Mouse (Mus musculus) heart, adult 2 months (tissue): ENCODE results near the gene Scn10a. TPM values are rescaled to one million over a fixed set of nuclear protein-coding genes. Genes with fewer than 3 reads are reported as not detected.

Source experiments
- DNase-seq, 2 experiments: peaks; one replicate each; pipeline ENCODE4 v3.0.0; 2021
- H3K27ac ChIP-seq: fragments of 200-600 bp; 2 replicates; pipeline ENCODE4 v1.8.1; 2022
- H3K27me3 ChIP-seq: fragments of 200-500 bp; 2 replicates; pipeline ENCODE4 v1.6.1; 2012; ENCODE audit warnings: mild to moderate bottlenecking, low read length, inconsistent platforms, mixed read lengths; ENCODE audit not compliant: control insufficient read depth, insufficient read depth
- H3K36me3 ChIP-seq: fragments of 200-500 bp; 2 replicates; pipeline ENCODE4 v1.6.1; 2012; ENCODE audit warnings: low read length, inconsistent platforms; ENCODE audit not compliant: control insufficient read depth, insufficient read depth
- H3K4me1 ChIP-seq: fragments of 200-500 bp; 2 replicates; pipeline ENCODE4 v1.6.1; 2011; ENCODE audit warnings: low read length; ENCODE audit not compliant: control insufficient read depth, insufficient read depth
- H3K4me3 ChIP-seq: fragments of 200-600 bp; 2 replicates; pipeline ENCODE4 v1.8.1; 2022
- H3K79me2 ChIP-seq: fragments of 200-500 bp; replicated peaks from 2 replicates; pipeline ENCODE4 v1.6.1; 2012; ENCODE audit warnings: mild to moderate bottlenecking, inconsistent platforms, low read length, moderate library complexity, mixed read lengths; ENCODE audit not compliant: control insufficient read depth, insufficient read depth
- H3K9ac ChIP-seq: fragments of 200-500 bp; 2 replicates; pipeline ENCODE4 v1.6.1; 2012; ENCODE audit warnings: low read depth, mild to moderate bottlenecking, control low read depth, inconsistent platforms, low read length, mixed read lengths
- CTCF ChIP-seq: fragments of 200-600 bp; IDR thresholded peaks from 2 replicates; pipeline ENCODE4 v1.8.1; 2022; ENCODE audit warnings: antibody characterized with exemption, mild to moderate bottlenecking, moderate library complexity
- EP300 ChIP-seq: fragments of 200-500 bp; IDR thresholded peaks from 2 replicates; pipeline ENCODE4 v1.6.1; 2011; ENCODE audit warnings: low read depth, low read length, control low read depth; ENCODE audit not compliant: insufficient read depth
- POLR2A ChIP-seq: fragments of 200-500 bp; IDR thresholded peaks from 2 replicates; pipeline ENCODE4 v1.6.1; 2011; ENCODE audit warnings: mild to moderate bottlenecking, low read depth, low read length, control low read depth; ENCODE audit not compliant: insufficient read depth
- WGBS: fragments of 180-500 bp; shearing (Covaris S2); methylation state at CpG from one replicate; pipeline ENCODE4 v1.1.7; 2018; 5-methylcytosine and 5-hydroxymethylcytosine counted together
- intact Hi-C: fragments of 180-260 bp; cut with DNase I; formaldehyde crosslinking; loops from one replicate; pipeline ENCODE4 v1.15.1; 2025
- polyA plus RNA-seq: library from polyadenylated mRNA; depleted of rRNA; stranded (reverse); fragments of >200 nt; gene quantifications from 2 replicates; pipeline ENCODE4 v1.2.3, GENCODE M21; 2012
- total RNA-seq, 2 experiments: library from RNA; stranded (reverse); gene quantifications; 2 replicates each; pipeline ENCODE4 v1.2.3; 2021

Gene Scn10a
- total and polyA plus RNA-seq, 3 experiments, result 0.37 to 1.4 (median 0.70) TPM

GRCm38 (mm10) chr9:119632801-119633200, 86.3 kb downstream of the Scn10a start:
- Histone ChIP-seq H3K4me3 (no peak overlapping the region), H3K36me3 (no peaks in the 10 kb centered on the region), H3K79me2 (no peaks in the 10 kb centered on the region), H3K4me1 (peaks cover 6% of the 10 kb centered on the region), H3K9ac (no peak overlapping the region), H3K27ac (no peak overlapping the region), H3K27me3 (no peaks in the 10 kb centered on the region)
- DNase-seq, result no peak
- 18% methylated on average over 12 of the region's 12 CpGs for WGBS
- TF ChIP-seq POLR2A, result no peak
- no peak for TF ChIP-seq CTCF
- no peak for TF ChIP-seq EP300
- intact Hi-C loops, result no loop called here

- WGBS, result 10% methylated on average over 15 of the region's 15 CpGs
- Histone ChIP-seq H3K27me3 (no peaks in the 10 kb centered on the region), H3K36me3 (no peaks in the 10 kb centered on the region), H3K79me2 (no peaks in the 10 kb centered on the region), H3K9ac (no peak overlapping the region), H3K4me3 (no peak overlapping the region), H3K4me1 (peaks cover 6% of the 10 kb centered on the region), H3K27ac (no peak overlapping the region)
- 0 out of 2 replicates have a peak, but pooled peaks have one; percentile 36 for TF ChIP-seq EP300
- TF ChIP-seq POLR2A, result no peak
- peak; percentile 50 to 71 for DNase-seq
- intact Hi-C loops, result no loop called here
These were observed 87.1 kb downstream of the Scn10a start for GRCm38 (mm10) chr9:119631899-119632533.

GRCm38 (mm10) chr9:119631393-119631898, 87.7 kb downstream of the Scn10a start:
- no peak overlapping the region for H3K4me3 ChIP-seq

GRCm38 (mm10) chr9:119628690-119629268, 90.3 kb downstream of the Scn10a start:
- Histone ChIP-seq H3K79me2 (no peaks in the 10 kb centered on the region), H3K4me1 (peaks cover 6% of the 10 kb centered on the region), H3K27me3 (no peaks in the 10 kb centered on the region), H3K9ac (no peak overlapping the region), H3K4me3 (no peak overlapping the region), H3K36me3 (no peaks in the 10 kb centered on the region), H3K27ac (no peak overlapping the region)
- no peak for TF ChIP-seq CTCF
- no peak for TF ChIP-seq POLR2A
- TF ChIP-seq EP300, result no peak
- intact Hi-C loops, result no loop called here
- 40% methylated on average over 8 of the region's 8 CpGs for WGBS
- DNase-seq, result no peak

More at GRCm38 (mm10) chr9:119631393-119631898, 87.7 kb downstream of the Scn10a start:
- WGBS, result 64% methylated on average over 13 of the region's 13 CpGs
- Histone ChIP-seq H3K79me2 (no peaks in the 10 kb centered on the region), H3K36me3 (no peaks in the 10 kb centered on the region), H3K27me3 (no peaks in the 10 kb centered on the region), H3K4me1 (peaks cover 6% of the 10 kb centered on the region), H3K27ac (no peak overlapping the region), H3K9ac (no peak overlapping the region)
- TF ChIP-seq CTCF, result no peak
- TF ChIP-seq POLR2A, result no peak
- no peak for TF ChIP-seq EP300
- DNase-seq, result no peak
- intact Hi-C loops, result no loop called here

- H3K36me3 ChIP-seq, result no peaks in the 10 kb centered on the region
- H3K27ac ChIP-seq, result no peak overlapping the region
- no peak overlapping the region for H3K9ac ChIP-seq
- H3K79me2 ChIP-seq, result no peaks in the 10 kb centered on the region
- H3K4me1 ChIP-seq, result peaks cover under 1% of the 10 kb centered on the region
- TF ChIP-seq CTCF (no peak), POLR2A (no peak), EP300 (no peak)
- intact Hi-C loops, result no loop called here
- DNase-seq, result no peak
- WGBS, result 77% methylated on average over 6 of the region's 6 CpGs
- no peaks in the 10 kb centered on the region for H3K27me3 ChIP-seq
- no peak overlapping the region for H3K4me3 ChIP-seq
These were observed 91.9 kb downstream of the Scn10a start for GRCm38 (mm10) chr9:119627227-119627626.

- no peak for DNase-seq
- Histone ChIP-seq H3K4me3 (no peak overlapping the region), H3K79me2 (no peaks in the 10 kb centered on the region), H3K36me3 (no peaks in the 10 kb centered on the region), H3K9ac (no peak overlapping the region), H3K27me3 (no peaks in the 10 kb centered on the region), H3K27ac (no peak overlapping the region), H3K4me1 (no peaks in the 10 kb centered on the region)
- intact Hi-C loops, result no loop called here
- TF ChIP-seq EP300, result no peak
- TF ChIP-seq POLR2A, result no peak
- no peak for TF ChIP-seq CTCF
- 52% methylated on average over 4 of the region's 4 CpGs for WGBS
These were observed 95.0 kb downstream of the Scn10a start for GRCm38 (mm10) chr9:119624151-119624550.
